Comparison of ENCODE assay signal across 27 mouse cellular contexts in genomic region chr16:24258991-24259390, GRCm38 (mm10).
"Had no signal": no experiment of that assay in that cellular context is flagged by ENCODE, and none has a peak within 500 bp of the region (broad histone marks: within the 10 kb centered on the region; RNA-seq: fewer than 3 reads in every experiment).

No protein-coding gene starts in this region.

- H3K36me3 ChIP-seq: limb, embryonic 12.5 days; limb, embryonic 13.5 days; limb, embryonic 15.5 days; liver, embryonic 12.5 days; liver, embryonic 13.5 days; liver, embryonic 15.5 days; lung, embryonic 15.5 days; midbrain, embryonic 10.5 days; midbrain, embryonic 12.5 days; midbrain, embryonic 13.5 days; midbrain, embryonic 15.5 days had no signal

- H3K4me1 ChIP-seq: limb, embryonic 12.5 days; limb, embryonic 15.5 days; liver, embryonic 12.5 days; liver, embryonic 13.5 days; lung, embryonic 15.5 days; megakaryocyte, embryonic 14.5 days; midbrain, embryonic 10.5 days; midbrain, embryonic 12.5 days; midbrain, embryonic 13.5 days; midbrain, embryonic 15.5 days had no signal

- H3K27me3 ChIP-seq: limb, embryonic 12.5 days; limb, embryonic 13.5 days; limb, embryonic 15.5 days; liver, embryonic 12.5 days; liver, embryonic 13.5 days; liver, embryonic 15.5 days; lung, embryonic 15.5 days; megakaryocyte, embryonic 14.5 days; midbrain, embryonic 12.5 days; midbrain, embryonic 13.5 days; midbrain, embryonic 15.5 days had no signal

- H3K9me3 ChIP-seq: limb, embryonic 12.5 days; limb, embryonic 13.5 days; limb, embryonic 15.5 days; liver, embryonic 12.5 days; liver, embryonic 13.5 days; liver, embryonic 15.5 days; lung, embryonic 15.5 days; megakaryocyte, embryonic 14.5 days; midbrain, embryonic 10.5 days; midbrain, embryonic 12.5 days; midbrain, embryonic 13.5 days; midbrain, embryonic 15.5 days had no signal

- H3K27ac ChIP-seq: left cerebral cortex, adult 2 months; limb, embryonic 12.5 days; limb, embryonic 13.5 days; limb, embryonic 15.5 days; liver, embryonic 12.5 days; liver, embryonic 13.5 days; liver, embryonic 14.5 days; liver, embryonic 15.5 days; lung, embryonic 15.5 days; macrophage; midbrain, embryonic 10.5 days; midbrain, embryonic 12.5 days; midbrain, embryonic 13.5 days; midbrain, embryonic 15.5 days had no signal

- DNase-seq: left cerebral cortex, postnatal 4 days; liver; liver, embryonic 13.5 days; liver, postnatal 0 days; lung, adult 18-20 months; lung, adult 2 months; lung, embryonic 14.5 days; lung, postnatal 10 days; lung, postnatal 14 days; lung, postnatal 36 days; lung, postnatal 4 days; midbrain, embryonic 14.5 days had no signal

- H3K4me3 ChIP-seq: left cerebral cortex, adult 2 months; limb, embryonic 12.5 days; limb, embryonic 13.5 days; limb, embryonic 15.5 days; liver, embryonic 12.5 days; liver, embryonic 13.5 days; liver, embryonic 15.5 days; lung, embryonic 15.5 days; megakaryocyte, embryonic 14.5 days; midbrain, embryonic 10.5 days; midbrain, embryonic 12.5 days; midbrain, embryonic 13.5 days; midbrain, embryonic 15.5 days; myocyte had no signal
